Mouse (Mus musculus): ENCODE results near the gene Pdf.

Gene Pdf

GRCm38 (mm10) chr8:107048061-107048941, at the start of gene Pdf:
TSS of gene Pdf (minus strand) at chr8:107048614.
- DNase-seq, result peak; percentile 89

- peak; percentile 96 for DNase-seq
Measured at GRCm38 (mm10) chr8:107096366-107097036, 48.1 kb upstream of the Pdf start, which contains the start of gene Terf2. TSS of gene Terf2 (minus strand) at chr8:107096547.

GRCm38 (mm10) chr8:107095717-107096365, 47.4 kb upstream of the Pdf start:
- DNase-seq, result no peak

- no peak for DNase-seq
Measured at GRCm38 (mm10) chr8:107090531-107090930, 42.1 kb upstream of the Pdf start.

- DNase-seq, result no peak
Measured at GRCm38 (mm10) chr8:107088526-107089063, 40.2 kb upstream of the Pdf start.

- no peak for DNase-seq
Measured at GRCm38 (mm10) chr8:107086018-107086417, 37.6 kb upstream of the Pdf start.

- DNase-seq, result no peak
Measured at GRCm38 (mm10) chr8:107085358-107085757, 36.9 kb upstream of the Pdf start.

GRCm38 (mm10) chr8:107076239-107076888, 27.9 kb upstream of the Pdf start:
- DNase-seq, result no peak

GRCm38 (mm10) chr8:107074128-107074527, 25.7 kb upstream of the Pdf start:
- no peak for DNase-seq

GRCm38 (mm10) chr8:107073706-107074105, 25.3 kb upstream of the Pdf start:
- no peak for DNase-seq

- DNase-seq, result peak; percentile 83
Measured at GRCm38 (mm10) chr8:107065511-107066496, 17.4 kb upstream of the Pdf start, which contains the start of gene Tmed6. TSS of gene Tmed6 (minus strand) at chr8:107065644.

GRCm38 (mm10) chr8:107062613-107063012, 14.2 kb upstream of the Pdf start:
- no peak for DNase-seq

- DNase-seq, result no peak
Measured at GRCm38 (mm10) chr8:107056973-107057369, 8.6 kb upstream of the Pdf start.

- DNase-seq, result peak; percentile 98
Measured at GRCm38 (mm10) chr8:107056076-107056972, 7.9 kb upstream of the Pdf start, which contains the start of the genes Cog8 and Nip7. TSS of gene Cog8 (minus strand) at chr8:107056689. TSS of gene Nip7 (plus strand) at chr8:107056877.

- DNase-seq, result no peak
Measured at GRCm38 (mm10) chr8:107052046-107052445, 3.6 kb upstream of the Pdf start.

GRCm38 (mm10) chr8:107049480-107049879, 1.1 kb upstream of the Pdf start:
- DNase-seq, result no peak

GRCm38 (mm10) chr8:107046976-107047375, 1.4 kb downstream of the Pdf start:
- DNase-seq, result no peak

- no peak for DNase-seq
Measured at GRCm38 (mm10) chr8:107045478-107045877, 2.9 kb downstream of the Pdf start.

- no peak for DNase-seq
Measured at GRCm38 (mm10) chr8:107040632-107041031, 7.8 kb downstream of the Pdf start.

- peak; percentile 34 for DNase-seq
Measured at GRCm38 (mm10) chr8:107036626-107037025, 11.8 kb downstream of the Pdf start.

Data from kidney, postnatal 14 days (tissue).